In genomic region chr11:106627692-106628091, GRCm38 (mm10) we compare ENCODE assay signal across 9 mouse cellular contexts. TPM values are rescaled to one million over a fixed set of nuclear protein-coding genes. Genes with fewer than 3 reads are reported as not detected.
DNase-seq lines count a peak whose midpoint lies in the region; ATAC-seq and TF ChIP-seq lines count a peak whose summit lies in the region.
"Had no signal": no experiment of that assay in that cellular context is flagged by ENCODE, and none has a peak within 500 bp of the region (broad histone marks: within the 10 kb centered on the region; RNA-seq: fewer than 3 reads in every experiment).

No protein-coding gene starts in this region.

- in situ Hi-C loops in CH12.LX (cut with MboI; ENCODE audit: low pct_ligation_motif_present, low pct_unique_long_range_greater_than_20kb, low sequenced_read_pairs): loop anchor here (5.0 to 25.0 kb wide), 3 partner anchors 110 to 335 kb away; no protein-coding TSS in a partner anchor

- no peak for TF ChIP-seq EP300 in CH12.LX (IDR thresholded peaks at IDR 0.05; ENCODE audit: low read length)

- TF ChIP-seq POLR2A in CH12.LX (IDR thresholded peaks at IDR 0.05; ENCODE audit: low read depth, low read length): no peak

- no peaks in the 10 kb centered on the region for H3K36me3 ChIP-seq in CH12.LX (replicated peaks in 1 of 2; ENCODE audit: control insufficient read depth in 1 of 2, insufficient read depth in 1 of 2, low read length in 1 of 2)
- no peaks in the 10 kb centered on the region for H3K36me3 ChIP-seq in lung, embryonic 16.5 days (ENCODE audit: control insufficient read depth, insufficient read depth, low read length)
- H3K36me3 ChIP-seq: limb, embryonic 12.5 days had no signal

- no peaks in the 10 kb centered on the region for H3K9me3 ChIP-seq in CH12.LX (replicated peaks; ENCODE audit: low read length)
- no peaks in the 10 kb centered on the region for H3K9me3 ChIP-seq in lung, embryonic 16.5 days (ENCODE audit: control insufficient read depth, low read length)

- H3K27ac ChIP-seq in CH12.LX (ENCODE audit: insufficient read depth, low read depth): no peak overlapping the region
- H3K27ac ChIP-seq in lung, embryonic 16.5 days (ENCODE audit: low read length): no peak overlapping the region
- H3K27ac ChIP-seq: limb, embryonic 12.5 days had no signal

- no peak overlapping the region for H3K9ac ChIP-seq in CH12.LX (ENCODE audit: insufficient read depth, low read depth)
- no peak overlapping the region for H3K9ac ChIP-seq in lung, embryonic 16.5 days (ENCODE audit: low read length)
- H3K9ac ChIP-seq: limb, embryonic 12.5 days had no signal

- no peaks in the 10 kb centered on the region for H3K27me3 ChIP-seq in CH12.LX (replicated peaks)
- H3K27me3 ChIP-seq in lung, embryonic 16.5 days (ENCODE audit: control insufficient read depth, insufficient read depth, low read depth, low read length): no peaks in the 10 kb centered on the region
- H3K27me3 ChIP-seq: limb, embryonic 12.5 days had no signal

- H3K4me3 ChIP-seq in CH12.LX (replicated peaks in 1 of 3; ENCODE audit: low read depth in 2 of 3, low read length in 2 of 3, poor library complexity in 1 of 3): no peak overlapping the region
- no peak overlapping the region for H3K4me3 ChIP-seq in lung, embryonic 16.5 days (ENCODE audit: low read length)
- H3K4me3 ChIP-seq: limb, embryonic 12.5 days had no signal

- TF ChIP-seq CTCF in CH12.LX (conservative IDR thresholded peaks at IDR 0.05 in 1 of 2, IDR thresholded peaks at IDR 0.05 in 1 of 2; ENCODE audit: low read depth in 2 of 2, low read length in 2 of 2): peak; percentile 93 to 98

- dilution Hi-C loops in CH12.LX (cut with MboI; ENCODE audit: extremely low pct_ligation_motif_present, extremely low pct_unique_long_range_greater_than_20kb, low sequenced_read_pairs): no loop called here

- ATAC-seq in lung, embryonic 16.5 days (ENCODE audit: low read depth): peak; percentile 77; the same call in 1 of the 2 replicates

- 16% methylated on average over 6 of the region's 6 CpGs for WGBS in lung, embryonic 16.5 days

- H3K4me2 ChIP-seq in CH12.LX (ENCODE audit: insufficient read depth, low read depth, poor library complexity, severe bottlenecking): no peak overlapping the region
- H3K4me2 ChIP-seq in lung, embryonic 16.5 days (ENCODE audit: low read depth, low read length): no peak overlapping the region
- H3K4me2 ChIP-seq: limb, embryonic 12.5 days had no signal

- no peak; the same call in none of the 2 replicates for TF ChIP-seq RAD21 in CH12.LX (IDR thresholded peaks at IDR 0.05; ENCODE audit: low read depth, low read length)

- H3K79me2 ChIP-seq in CH12.LX (replicated peaks; ENCODE audit: control insufficient read depth, extremely low read depth, insufficient read depth, poor library complexity, severe bottlenecking): no peaks in the 10 kb centered on the region

- H3K4me1 ChIP-seq in CH12.LX (ENCODE audit: control insufficient read depth in 1 of 2, insufficient read depth in 2 of 2): peaks cover 0 to 4% of the 10 kb centered on the region in 2 experiments; a peak in 2 of 4 replicates
- H3K4me1 ChIP-seq in lung, embryonic 16.5 days (replicated peaks; ENCODE audit: control insufficient read depth, insufficient read depth, low read length): no peaks in the 10 kb centered on the region
- H3K4me1 ChIP-seq: limb, embryonic 12.5 days had no signal

- DNase-seq in CH12.LX (ENCODE audit: extremely low read depth) (peak; percentile 85), adipocyte (ENCODE audit: low spot score) (peak; percentile 81)
- peak; percentile 72 for DNase-seq in embryo, embryonic 9.5 days (ENCODE audit: extremely low spot score)
- DNase-seq in heart, adult 9 months (ENCODE audit: low spot score in 2 of 2): peak; percentile 40 to 57
- peak; percentile 62 to 86 for DNase-seq in kidney, postnatal 36 days
- DNase-seq in right cerebral cortex, adult 18-20 months: peak; percentile 71
- peak; percentile 42 to 54 for DNase-seq in urinary bladder, postnatal 36 days (ENCODE audit: low spot score in 2 of 2)

TF ChIP-seq in CH12.LX, 34 proteins besides CTCF, POLR2A, EP300 and RAD21:
- no peak for TF ChIP-seq ZMIZ1 (IDR thresholded peaks at IDR 0.05; ENCODE audit: low read depth, low read length)
- TF ChIP-seq TBP (conservative IDR thresholded peaks at IDR 0.05; ENCODE audit: low read depth, low read length): no peak
- TF ChIP-seq BHLHE40 (IDR thresholded peaks at IDR 0.05; ENCODE audit: low read depth, low read length): no peak
- no peak for TF ChIP-seq CHD2 (IDR thresholded peaks at IDR 0.05; ENCODE audit: low read length)
- no peak for TF ChIP-seq GABPA (IDR thresholded peaks at IDR 0.05; ENCODE audit: insufficient replicate concordance, low read depth, low read length)
- peak; percentile 83; the same call in 1 of the 2 replicates for TF ChIP-seq SIN3A (IDR thresholded peaks at IDR 0.05; ENCODE audit: low read length)
- peak; percentile 58; the same call in 1 of the 2 replicates for TF ChIP-seq ZNF384 (IDR thresholded peaks at IDR 0.05; ENCODE audit: low read depth, low read length)
- TF ChIP-seq UBTF (IDR thresholded peaks at IDR 0.05; ENCODE audit: low read depth, low read length): no peak
- no peak for TF ChIP-seq PAX5 (IDR thresholded peaks at IDR 0.05; ENCODE audit: low read length)
- TF ChIP-seq MAFK (IDR thresholded peaks at IDR 0.05; ENCODE audit: insufficient replicate concordance, low read length): no peak
- peak; percentile 32; the same call in 1 of the 2 replicates for TF ChIP-seq MEF2A (IDR thresholded peaks at IDR 0.05; ENCODE audit: borderline replicate concordance, low read depth, low read length)
- TF ChIP-seq ZC3H11A (IDR thresholded peaks at IDR 0.05; ENCODE audit: low read depth, low read length): peak; percentile 92
- TF ChIP-seq MAZ (IDR thresholded peaks at IDR 0.05; ENCODE audit: low read depth, low read length): peak; percentile 73; the same call in 1 of the 2 replicates
- no peak for TF ChIP-seq ZKSCAN1 (IDR thresholded peaks at IDR 0.05; ENCODE audit: borderline replicate concordance, low read depth, low read length)
- no peak for TF ChIP-seq RCOR1 (conservative IDR thresholded peaks at IDR 0.05; ENCODE audit: low read depth, low read length)
- 0 out of 2 replicates have a peak, but pooled peaks have one; percentile 30 for TF ChIP-seq NRF1 (IDR thresholded peaks at IDR 0.05; ENCODE audit: low read depth, low read length)
- no peak for TF ChIP-seq ELF1 (IDR thresholded peaks at IDR 0.05; ENCODE audit: low read depth, low read length)
- TF ChIP-seq HCFC1 (IDR thresholded peaks at IDR 0.05; ENCODE audit: low read depth, low read length): no peak
- TF ChIP-seq NELFE (IDR thresholded peaks at IDR 0.05; ENCODE audit: low read depth, low read length): peak; percentile 46; the same call in 1 of the 2 replicates
- TF ChIP-seq IRF4 (IDR thresholded peaks at IDR 0.05; ENCODE audit: low read depth, low read length): peak; percentile 55; the same call in 1 of the 2 replicates
- TF ChIP-seq KAT2A (IDR thresholded peaks at IDR 0.05; ENCODE audit: insufficient replicate concordance, low read length): no peak
- no peak for TF ChIP-seq CHD1 (IDR thresholded peaks at IDR 0.05; ENCODE audit: low read depth, low read length)
- TF ChIP-seq MXI1 (IDR thresholded peaks at IDR 0.05; ENCODE audit: low read depth, low read length): 0 out of 2 replicates have a peak, but pooled peaks have one; percentile 30
- TF ChIP-seq JUN (IDR thresholded peaks at IDR 0.05; ENCODE audit: insufficient read depth, low read depth, low read length): no peak
- peak; percentile 70; the same call in 1 of the 2 replicates for TF ChIP-seq MYC (IDR thresholded peaks at IDR 0.05; ENCODE audit: low read depth, low read length)
- no peak for TF ChIP-seq ETS1 (conservative IDR thresholded peaks at IDR 0.05; ENCODE audit: low read depth, low read length)
- TF ChIP-seq USF1 (IDR thresholded peaks at IDR 0.05; ENCODE audit: low read depth, low read length): no peak
- no peak for TF ChIP-seq E2F4 (IDR thresholded peaks at IDR 0.05; ENCODE audit: insufficient replicate concordance, low read depth, low read length)
- TF ChIP-seq TCF12 (IDR thresholded peaks at IDR 0.05; ENCODE audit: low read depth, low read length): 0 out of 2 replicates have a peak, but pooled peaks have one; percentile 44
- TF ChIP-seq MAX (IDR thresholded peaks at IDR 0.05; ENCODE audit: low read length): no peak
- TF ChIP-seq USF2 (conservative IDR thresholded peaks at IDR 0.05; ENCODE audit: low read depth, low read length): no peak
- TF ChIP-seq POLR2AphosphoS2 (IDR thresholded peaks at IDR 0.05; ENCODE audit: low read depth, low read length): no peak
- peak; percentile 96 for TF ChIP-seq SMC3 (IDR thresholded peaks at IDR 0.05; ENCODE audit: low read depth, low read length)
- peak; percentile 58 for TF ChIP-seq JUND (conservative IDR thresholded peaks at IDR 0.05; ENCODE audit: low read depth, low read length)

RNA-seq across cellular contexts. Expression of gene Tex2, which starts 14.5 kb away (rescaled TPM):
- 5.0 and 6.2 TPM in 2 replicates for total RNA-seq in CH12.LX (2012; rRNA removed)
- total RNA-seq in CH12.LX (2014; rRNA removed): 3.9 and 4.5 TPM in 2 replicates
- polyA plus RNA-seq in CH12.LX (2012; ENCODE audit: insufficient read length, low read depth): 3.9 and 4.0 TPM in 2 replicates
- polyA plus RNA-seq in lung, embryonic 16.5 days (2015; fragmentation: Nextera tagmentation; extraction: Ambion mirVana): 10.4 and 11.5 TPM in 2 replicates
